Mouse (Mus musculus) liver, embryonic 18 days (tissue): ENCODE data around the gene Tmem127. TPM values are rescaled to one million over a fixed set of nuclear protein-coding genes. Genes with fewer than 3 reads are reported as not detected.

Experiments
- polyA plus RNA-seq: library from polyadenylated mRNA; depleted of rRNA; stranded (reverse); fragments of >200 nt; gene quantifications from 2 replicates; pipeline ENCODE4 v1.2.3, GENCODE M21; 2012; rRNA removed

Tmem127 gene
- 9.6 and 9.9 TPM in 2 replicates for polyA plus RNA-seq

DNA sequence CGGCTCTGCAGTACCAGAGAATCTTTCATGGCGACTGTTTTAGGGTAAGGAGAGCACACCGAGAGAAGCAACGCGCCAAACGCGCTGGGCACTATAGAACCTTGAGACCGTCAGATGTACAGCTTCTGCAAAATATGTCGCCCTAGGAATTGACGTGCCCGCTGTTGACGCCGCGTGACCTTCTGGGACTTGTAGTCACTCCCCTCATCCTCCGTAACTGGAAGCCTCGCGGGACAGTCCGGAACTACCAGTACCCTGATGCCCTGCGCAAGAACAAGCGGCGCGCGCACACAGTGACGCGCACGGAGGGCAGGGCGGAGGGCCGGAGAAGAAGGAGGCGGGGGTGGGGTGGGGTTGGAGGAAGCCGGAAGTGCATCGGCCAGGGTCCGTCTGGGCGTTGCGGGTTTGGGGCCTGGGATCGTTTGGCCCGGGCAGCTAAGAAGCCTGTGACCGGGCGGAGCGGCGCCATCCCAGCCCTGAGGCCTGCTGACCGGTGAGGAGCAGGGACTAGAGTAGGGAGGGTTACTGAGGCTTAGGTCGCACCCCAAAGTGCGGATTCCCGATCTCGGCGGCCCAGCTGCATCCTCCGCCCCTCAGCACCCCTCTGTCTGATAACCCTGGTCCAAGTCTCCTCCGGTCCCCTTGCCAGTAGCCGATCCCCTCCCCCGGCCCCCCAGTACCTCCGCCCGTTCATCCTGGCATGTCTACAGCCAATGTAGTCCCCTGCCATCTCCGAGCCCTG, at the start of gene Tmem127, which contains the start of gene Ciao1:
Gene Tmem127 (plus strand): TSS at position 317 of the 742 bp plus-strand sequence.
Gene Ciao1 (minus strand): TSS at position 225 of the 742 bp plus-strand sequence.

DNA sequence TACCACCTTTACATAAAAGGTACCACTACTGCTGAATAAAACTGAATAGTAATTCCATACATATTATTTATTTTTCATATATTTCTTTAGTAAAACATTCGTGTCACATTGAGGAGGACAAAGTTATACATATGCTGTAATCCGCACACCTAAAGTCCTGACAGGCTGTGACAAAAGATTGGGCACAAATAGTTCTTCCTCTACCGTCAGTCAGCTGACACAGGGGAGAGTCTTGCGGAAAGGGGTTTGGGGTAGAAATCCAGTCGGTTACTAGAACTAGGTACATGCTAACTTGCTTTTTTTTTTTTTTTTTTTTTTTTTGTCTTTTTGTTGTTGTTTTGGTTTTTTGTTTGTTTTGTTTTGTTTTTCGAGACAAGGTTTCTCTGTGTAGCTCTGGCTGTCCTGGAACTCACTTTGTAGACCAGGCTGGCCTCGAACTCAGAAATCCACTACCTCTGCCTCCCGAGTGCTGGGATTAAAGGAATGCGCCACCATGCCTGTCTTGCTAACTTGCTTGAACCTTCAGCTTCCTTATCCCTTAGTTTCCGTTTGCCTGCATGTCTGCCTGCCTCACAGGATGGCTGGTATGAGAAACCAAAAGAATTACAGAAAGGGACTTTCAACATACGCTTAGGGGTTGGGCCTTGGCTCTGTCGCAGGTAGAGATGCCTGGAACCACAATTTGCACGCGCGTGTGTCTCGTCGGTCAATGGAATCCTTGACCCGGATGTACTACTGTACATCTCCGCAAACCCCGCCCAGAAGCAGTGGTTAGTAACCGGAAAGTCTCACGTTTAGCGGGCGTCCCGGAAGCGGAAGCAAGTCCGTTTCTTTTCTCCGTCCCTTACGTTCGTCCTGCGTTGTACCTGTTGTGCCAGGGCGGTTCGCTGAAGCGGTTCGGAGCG, 39.9 kb upstream of the Tmem127 start, which contains the start of the genes 1810024B03Rik and Snrnp200:
Gene 1810024B03Rik (minus strand): TSS at position 734 of the 905 bp plus-strand sequence.
Gene Snrnp200 (plus strand): TSS at position 840 of the 905 bp plus-strand sequence.

DNA sequence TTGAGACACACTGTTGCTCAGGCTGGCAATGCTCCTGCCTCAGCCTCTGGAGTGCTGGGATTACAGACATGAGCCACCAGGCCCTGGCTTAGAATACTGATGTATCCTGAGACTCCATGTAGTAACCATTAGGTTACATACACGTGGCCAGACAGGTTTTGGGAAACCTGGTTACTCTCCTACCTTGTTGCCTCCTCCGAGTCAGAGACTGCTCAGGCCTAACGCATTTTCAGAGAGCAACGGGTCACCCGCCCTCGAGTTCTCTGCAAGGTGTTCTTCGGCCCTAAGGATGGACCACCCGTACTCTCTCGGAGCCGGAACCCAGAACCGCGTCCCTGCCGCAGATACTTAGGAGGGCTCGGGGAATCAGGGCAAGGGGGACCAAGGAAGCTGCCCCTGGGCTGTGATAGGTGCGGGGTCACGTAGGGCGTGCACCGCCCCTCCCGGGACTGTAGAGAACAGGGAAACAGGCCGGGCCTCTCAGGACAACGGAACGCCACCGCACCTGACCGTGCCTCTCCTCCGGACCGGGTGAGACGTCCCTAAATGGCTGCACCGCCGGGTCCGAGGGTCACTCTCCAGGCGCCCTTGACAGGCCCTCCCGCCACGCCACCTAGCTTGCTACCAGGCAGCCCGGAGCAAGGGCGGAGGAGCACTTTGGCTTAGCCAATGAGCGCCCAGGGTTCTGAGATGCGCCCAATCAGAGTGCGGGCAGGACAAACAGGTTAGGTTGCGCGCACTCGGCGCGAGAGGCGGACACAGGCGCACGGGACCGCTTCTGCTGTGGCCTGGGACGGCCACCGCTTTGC, 22.0 kb downstream of the Tmem127 start, which contains the start of gene Stard7:
Gene Stard7 (plus strand): TSS at position 728 of the 809 bp plus-strand sequence.

Other genes starting within 250 kb of the Tmem127 start
- 2.5 and 2.7 TPM in 2 replicates for gene Ap4e1, start 239.2 kb upstream of the Tmem127 start, polyA plus RNA-seq
- 20.5 and 22.3 TPM in 2 replicates for gene Blvra, start 177.2 kb upstream of the Tmem127 start, polyA plus RNA-seq
- 16.4 and 18.2 TPM in 2 replicates for gene Ncaph, start 114.0 kb upstream of the Tmem127 start, polyA plus RNA-seq
- gene Itpripl1, start 104.5 kb upstream of the Tmem127 start, polyA plus RNA-seq, result 5.6 and 5.8 TPM in 2 replicates
- 0.61 and 0.70 TPM in 2 replicates for gene 1810024B03Rik, start 39.6 kb upstream of the Tmem127 start, polyA plus RNA-seq
- gene Snrnp200, start 39.5 kb upstream of the Tmem127 start, polyA plus RNA-seq, result 20.5 and 21.5 TPM in 2 replicates
- gene Ciao1, start 92 bp upstream of the Tmem127 start, polyA plus RNA-seq, result 32.3 and 35.5 TPM in 2 replicates
- 31.9 and 35.9 TPM in 2 replicates for gene Stard7, start 22.3 kb downstream of the Tmem127 start, polyA plus RNA-seq
- 3.8 and 4.8 TPM in 2 replicates for gene Dusp2, start 88.3 kb downstream of the Tmem127 start, polyA plus RNA-seq
- gene Astl, start 90.7 kb downstream of the Tmem127 start, polyA plus RNA-seq, result not detected in 2 replicates
- 3.1 and 3.7 TPM in 2 replicates for gene Adra2b, start 115.3 kb downstream of the Tmem127 start, polyA plus RNA-seq
- gene Gpat2, start 177.3 kb downstream of the Tmem127 start, polyA plus RNA-seq, result 0.60 and 0.61 TPM in 2 replicates
- 9.2 and 9.7 TPM in 2 replicates for gene Fahd2a, start 196.7 kb downstream of the Tmem127 start, polyA plus RNA-seq